Mouse (Mus musculus) E14TG2a.4 (cell line): ENCODE results near the gene Ube2ql1.

ENCODE experiments used
- CTCF ChIP-seq: conservative IDR thresholded peaks from 2 replicates; pipeline ENCODE4 v1.5.1; 2014; ENCODE audit warnings: low read length
- NANOG ChIP-seq: IDR thresholded peaks from 2 replicates; pipeline ENCODE4 v1.6.1; 2014; ENCODE audit warnings: borderline replicate concordance, low read length, mixed read lengths
- POU5F1 ChIP-seq: IDR thresholded peaks from 2 replicates; pipeline ENCODE4 v1.6.1; 2014; ENCODE audit warnings: low read length, borderline replicate concordance

- no peak for TF ChIP-seq CTCF
- TF ChIP-seq NANOG: no peak
- TF ChIP-seq POU5F1: no peak
Measured at GRCm38 (mm10) chr13:69740331-69741285, 919 bp upstream of the Ube2ql1 start.
